Mouse (Mus musculus) olfactory bulb, adult 2 months (tissue): ENCODE measurements at regions not wholly inside any gene's neighbourhood (a gene's known extent, or its start where the extent isn't known, plus 50 kb on each side); places are given as distances from the start of the nearest gene placed in this dataset.

Experiments used
- CTCF ChIP-seq: fragments of 200-500 bp; IDR thresholded peaks from 2 replicates; pipeline ENCODE4 v1.5.1; 2012; ENCODE audit warnings: low read depth, mild to moderate bottlenecking, low read length, moderate library complexity; ENCODE audit not compliant: insufficient read depth
- POLR2A ChIP-seq: fragments of 200-500 bp; IDR thresholded peaks from 2 replicates; pipeline ENCODE4 v1.6.1; 2012; ENCODE audit warnings: mild to moderate bottlenecking, low read depth, low read length, moderate library complexity; ENCODE audit not compliant: insufficient read depth

DNA sequence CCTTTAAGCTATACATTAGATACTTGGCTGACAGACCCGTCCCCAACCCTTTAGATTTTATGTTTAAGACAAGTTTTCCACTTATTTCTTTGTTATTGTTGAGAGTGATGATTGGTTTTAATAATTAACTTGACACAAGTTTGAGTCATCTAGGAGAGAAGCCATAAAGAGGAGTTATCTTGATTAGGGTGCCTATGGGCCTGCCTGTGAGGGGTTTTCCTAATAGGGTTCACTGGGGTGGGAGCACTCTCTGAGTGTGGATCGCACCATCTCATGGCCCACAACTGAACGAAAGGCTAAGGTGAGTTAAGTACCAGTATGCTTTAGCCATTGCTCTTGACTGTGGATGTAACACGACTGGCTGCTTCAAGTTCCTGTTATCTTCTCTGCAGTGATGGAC is 123.3 kb upstream of the Agap1 start:
- TF ChIP-seq CTCF (no peak), POLR2A (no peak)
